Mouse (Mus musculus): ENCODE measurements around the gene 1810010D01Rik. TPM values are rescaled to one million over a fixed set of nuclear protein-coding genes. Genes with fewer than 3 reads are reported as not detected.

Gene 1810010D01Rik
- total and polyA plus RNA-seq, 3 experiments: not detected

- Histone ChIP-seq H3K9ac (ENCODE audit: insufficient read depth, low read depth) (no peak overlapping the region), H3K27me3 (replicated peaks) (peaks cover 74% of the 10 kb centered on the region), H3K79me2 (replicated peaks; ENCODE audit: control insufficient read depth, extremely low read depth, insufficient read depth, poor library complexity, severe bottlenecking) (no peaks in the 10 kb centered on the region), H3K4me2 (ENCODE audit: insufficient read depth, low read depth, poor library complexity, severe bottlenecking) (no peak overlapping the region), H3K4me3 (replicated peaks in 1 of 3; ENCODE audit: low read depth in 2 of 3, low read length in 2 of 3, poor library complexity in 1 of 3) (no peak overlapping the region), H3K9me3 (replicated peaks; ENCODE audit: low read length) (peaks cover 7% of the 10 kb centered on the region), H3K36me3 (replicated peaks in 1 of 2; ENCODE audit: control insufficient read depth in 1 of 2, insufficient read depth in 1 of 2, low read length in 1 of 2) (no peaks in the 10 kb centered on the region), H3K4me1 (ENCODE audit: control insufficient read depth in 1 of 2, insufficient read depth in 2 of 2) (peaks cover 0 to 1% of the 10 kb centered on the region in 2 experiments; a peak in 2 of 4 replicates), H3K27ac (ENCODE audit: insufficient read depth, low read depth) (no peak overlapping the region)
- in situ Hi-C loops (cut with MboI; ENCODE audit: low pct_ligation_motif_present, low pct_unique_long_range_greater_than_20kb, low sequenced_read_pairs): no loop called here
- TF ChIP-seq MAZ (IDR thresholded peaks at IDR 0.05; ENCODE audit: low read depth, low read length) (no peak), CTCF (conservative IDR thresholded peaks at IDR 0.05 in 1 of 2, IDR thresholded peaks at IDR 0.05 in 1 of 2; ENCODE audit: low read depth in 2 of 2, low read length in 2 of 2) (0 out of 4 replicates have a peak, but pooled peaks of 1 of the 2 experiments have one; percentile 5)
- no peak for DNase-seq (ENCODE audit: extremely low read depth)
- dilution Hi-C loops (cut with MboI; ENCODE audit: extremely low pct_ligation_motif_present, extremely low pct_unique_long_range_greater_than_20kb, low sequenced_read_pairs): no loop called here
These were observed 8.7 kb upstream of the 1810010D01Rik start for GRCm38 (mm10) chr7:145216591-145216990.

DNA sequence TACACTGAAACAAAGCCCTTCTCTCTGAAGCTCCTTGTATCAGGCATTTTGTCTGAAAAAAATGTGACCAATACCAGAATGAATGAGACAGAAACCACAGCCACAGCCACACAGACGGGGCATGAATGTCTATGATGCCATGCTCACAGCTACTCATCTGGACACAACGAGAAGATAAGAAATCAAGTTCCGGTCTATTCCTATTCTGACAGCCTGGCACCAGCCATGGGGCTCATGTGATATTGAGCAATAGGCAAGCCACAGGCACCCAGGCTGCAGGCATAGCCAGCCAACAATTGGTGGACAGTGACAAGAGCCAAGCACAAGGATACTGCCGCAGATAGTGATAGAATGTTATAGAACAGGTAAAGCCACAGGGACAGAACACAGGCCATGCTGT lies 7.6 kb upstream of the 1810010D01Rik start:
- dilution Hi-C loops (cut with MboI; ENCODE audit: extremely low pct_ligation_motif_present, extremely low pct_unique_long_range_greater_than_20kb, low sequenced_read_pairs): no loop called here
- in situ Hi-C loops (cut with MboI; ENCODE audit: low pct_ligation_motif_present, low pct_unique_long_range_greater_than_20kb, low sequenced_read_pairs): no loop called here

DNA sequence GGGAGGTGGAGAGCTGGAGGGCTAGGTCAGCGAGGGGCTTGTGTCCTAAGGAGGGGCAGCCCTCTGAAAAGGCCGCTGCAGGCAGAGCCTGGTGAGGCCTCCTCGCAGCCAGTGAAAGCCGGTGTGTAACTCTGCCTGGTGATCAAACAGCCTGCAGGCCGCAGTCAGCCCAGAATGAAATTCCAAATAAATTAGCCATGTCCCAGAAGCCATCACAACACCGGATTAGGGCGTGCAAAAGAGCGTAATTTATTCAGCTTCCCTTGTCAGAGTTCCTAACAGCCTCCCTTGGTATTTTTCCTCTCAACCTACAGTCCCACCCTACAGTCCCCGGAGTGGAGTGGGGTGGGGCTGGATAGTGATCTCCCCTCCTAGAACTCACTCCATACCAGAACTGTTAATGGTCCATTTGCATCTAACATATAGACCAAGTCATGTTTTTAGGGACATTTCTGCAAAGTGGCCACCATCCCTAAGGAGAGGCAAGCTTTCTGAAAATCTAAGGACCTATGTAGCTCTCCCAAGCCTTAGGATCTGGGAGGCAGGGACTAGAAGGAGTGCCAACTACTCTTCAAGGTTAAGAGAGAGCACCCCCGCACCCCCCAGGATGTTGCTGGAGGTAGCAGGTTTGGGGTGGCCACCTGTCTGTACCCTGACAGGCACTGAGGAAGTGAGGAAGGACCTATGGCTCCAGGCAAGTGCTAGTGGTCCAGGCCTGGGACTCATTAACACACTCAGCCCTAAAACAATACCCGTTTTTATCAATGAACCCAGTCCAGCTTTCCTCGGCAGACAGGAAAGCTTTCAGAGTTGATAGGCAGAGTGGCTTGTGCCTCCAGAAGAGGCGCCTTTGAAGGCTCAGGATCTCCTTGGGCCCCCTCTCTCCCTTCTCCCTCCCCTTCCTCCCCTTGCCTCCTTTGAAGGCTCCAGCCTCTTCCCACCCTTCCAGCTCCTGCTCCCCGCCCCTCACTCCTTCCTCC lies 4.1 kb upstream of the 1810010D01Rik start:
- no peaks in the 10 kb centered on the region for H3K36me3 ChIP-seq (replicated peaks in 1 of 2; ENCODE audit: control insufficient read depth in 1 of 2, insufficient read depth in 1 of 2, low read length in 1 of 2)
- in situ Hi-C loops (cut with MboI; ENCODE audit: low pct_ligation_motif_present, low pct_unique_long_range_greater_than_20kb, low sequenced_read_pairs): no loop called here
- H3K4me1 ChIP-seq (ENCODE audit: control insufficient read depth in 1 of 2, insufficient read depth in 2 of 2): no peaks in the 10 kb centered on the region
- no peak for DNase-seq (ENCODE audit: extremely low read depth)
- H3K27ac ChIP-seq (ENCODE audit: insufficient read depth, low read depth): no peak overlapping the region
- H3K9me3 ChIP-seq (replicated peaks; ENCODE audit: low read length): no peaks in the 10 kb centered on the region
- H3K9ac ChIP-seq (ENCODE audit: insufficient read depth, low read depth): no peak overlapping the region
- H3K4me3 ChIP-seq (replicated peaks in 1 of 3; ENCODE audit: low read depth in 2 of 3, low read length in 2 of 3, poor library complexity in 1 of 3): no peak overlapping the region
- TF ChIP-seq CHD1 (IDR thresholded peaks at IDR 0.05; ENCODE audit: low read depth, low read length) (no peak), ETS1 (conservative IDR thresholded peaks at IDR 0.05; ENCODE audit: low read depth, low read length) (no peak), USF2 (conservative IDR thresholded peaks at IDR 0.05; ENCODE audit: low read depth, low read length) (no peak), JUND (conservative IDR thresholded peaks at IDR 0.05; ENCODE audit: low read depth, low read length) (no peak)
- no peak overlapping the region for H3K4me2 ChIP-seq (ENCODE audit: insufficient read depth, low read depth, poor library complexity, severe bottlenecking)
- peaks cover 87% of the 10 kb centered on the region for H3K27me3 ChIP-seq (replicated peaks)
- dilution Hi-C loops (cut with MboI; ENCODE audit: extremely low pct_ligation_motif_present, extremely low pct_unique_long_range_greater_than_20kb, low sequenced_read_pairs): no loop called here
- H3K79me2 ChIP-seq (replicated peaks; ENCODE audit: control insufficient read depth, extremely low read depth, insufficient read depth, poor library complexity, severe bottlenecking): no peaks in the 10 kb centered on the region

More for the DNA sequence above, 7.6 kb upstream of the 1810010D01Rik start:
- Histone ChIP-seq H3K9me3 (replicated peaks; ENCODE audit: low read length) (no peaks in the 10 kb centered on the region), H3K9ac (ENCODE audit: insufficient read depth, low read depth) (no peak overlapping the region), H3K27ac (ENCODE audit: insufficient read depth, low read depth) (no peak overlapping the region), H3K4me3 (replicated peaks in 1 of 3; ENCODE audit: low read depth in 2 of 3, low read length in 2 of 3, poor library complexity in 1 of 3) (no peak overlapping the region), H3K36me3 (replicated peaks in 1 of 2; ENCODE audit: control insufficient read depth in 1 of 2, insufficient read depth in 1 of 2, low read length in 1 of 2) (no peaks in the 10 kb centered on the region), H3K4me1 (ENCODE audit: control insufficient read depth in 1 of 2, insufficient read depth in 2 of 2) (no peaks in the 10 kb centered on the region), H3K27me3 (replicated peaks) (peaks cover 80% of the 10 kb centered on the region), H3K79me2 (replicated peaks; ENCODE audit: control insufficient read depth, extremely low read depth, insufficient read depth, poor library complexity, severe bottlenecking) (no peaks in the 10 kb centered on the region), H3K4me2 (ENCODE audit: insufficient read depth, low read depth, poor library complexity, severe bottlenecking) (no peak overlapping the region)
- DNase-seq (ENCODE audit: extremely low read depth): no peak
- no peak for TF ChIP-seq NRF1 (IDR thresholded peaks at IDR 0.05; ENCODE audit: low read depth, low read length)
- TF ChIP-seq UBTF (IDR thresholded peaks at IDR 0.05; ENCODE audit: low read depth, low read length): no peak
- no peak for TF ChIP-seq GABPA (IDR thresholded peaks at IDR 0.05; ENCODE audit: insufficient replicate concordance, low read depth, low read length)

Data from CH12.LX (cell line).